Mouse (Mus musculus) common myeloid progenitor, adult 5-6 weeks (primary cell): ENCODE measurements at regions not wholly inside any gene's neighbourhood (a gene's known extent, or its start where the extent isn't known, plus 50 kb on each side); places are given as distances from the start of the nearest gene placed in this dataset.

Experiments used
- ATAC-seq: replicated peaks from 2 replicates; pipeline ENCODE4 v1.8.0; 2016; ENCODE audit warnings: low read depth, mild to moderate bottlenecking, moderate TSS enrichment, inconsistent platforms; ENCODE audit not compliant: poor library complexity, severe bottlenecking

DNA sequence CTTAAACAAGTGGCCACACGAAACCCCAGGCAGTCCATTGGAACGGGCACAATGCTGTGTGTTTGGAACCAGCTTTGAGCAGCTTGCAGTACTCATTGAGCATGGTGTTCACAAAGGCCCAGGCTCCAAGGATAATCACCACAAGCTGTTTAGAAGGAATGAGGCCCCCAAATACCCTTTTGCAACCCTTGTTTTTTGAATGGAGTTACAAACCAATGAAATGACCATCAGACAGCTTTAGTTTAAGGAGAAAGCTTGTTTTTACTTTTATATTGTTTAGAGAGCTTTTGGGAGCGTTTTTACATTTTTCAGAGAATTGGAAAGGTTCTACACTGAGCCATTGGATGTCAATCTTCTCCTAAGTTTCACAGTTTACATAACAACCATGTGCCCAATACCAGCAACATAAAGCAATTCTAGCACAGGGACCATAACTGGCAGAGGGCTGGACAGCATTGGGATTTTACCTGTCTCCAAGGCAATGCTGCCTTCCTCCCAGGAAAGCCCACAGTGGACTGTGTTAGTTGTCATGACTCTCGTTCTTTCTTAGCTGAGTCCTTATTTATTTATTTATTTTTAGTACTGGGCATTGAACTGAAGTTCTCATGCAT lies 745.1 kb upstream of the Lrrc6 start:
- no peak for ATAC-seq

DNA sequence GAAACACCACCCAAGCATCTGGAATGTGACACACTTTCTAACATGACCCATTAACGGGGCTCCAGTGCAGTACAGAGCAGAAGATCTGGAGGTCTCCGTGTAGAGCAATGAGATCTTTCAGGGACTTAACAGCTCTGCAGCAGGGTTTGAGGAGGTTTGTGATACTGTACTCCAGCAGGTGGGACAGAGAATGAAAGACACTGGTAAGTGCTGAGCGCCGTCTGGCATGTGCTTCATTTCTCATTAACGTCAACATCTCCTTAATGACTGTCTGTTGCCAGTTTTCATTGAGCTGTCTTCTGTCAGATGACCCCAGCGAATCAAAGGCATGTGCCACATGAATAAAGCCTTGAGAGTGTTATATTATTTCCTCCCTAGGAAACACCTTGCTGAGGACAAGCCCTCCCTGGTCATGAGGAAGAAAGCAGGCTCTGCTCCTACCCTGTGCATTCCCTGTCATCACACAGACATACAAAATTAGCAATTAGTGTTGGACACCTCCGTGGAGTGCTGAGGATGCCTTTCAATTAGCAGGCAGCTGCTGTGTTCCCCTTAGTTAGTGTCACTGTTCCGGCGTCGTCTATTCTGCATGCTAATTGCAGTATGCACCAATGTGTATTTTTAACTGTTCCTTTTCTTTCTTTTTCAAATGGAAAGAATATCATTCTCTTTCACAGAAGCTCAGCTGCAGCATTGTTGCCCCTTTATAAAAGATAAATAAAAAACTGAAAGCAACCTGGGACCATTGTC lies 744.4 kb upstream of the Lrrc6 start:
- ATAC-seq: no peak

GRCm38 (mm10) chr15:67235107-67235785 lies 734.5 kb upstream of the Lrrc6 start:
- peak; percentile 91 for ATAC-seq

DNA sequence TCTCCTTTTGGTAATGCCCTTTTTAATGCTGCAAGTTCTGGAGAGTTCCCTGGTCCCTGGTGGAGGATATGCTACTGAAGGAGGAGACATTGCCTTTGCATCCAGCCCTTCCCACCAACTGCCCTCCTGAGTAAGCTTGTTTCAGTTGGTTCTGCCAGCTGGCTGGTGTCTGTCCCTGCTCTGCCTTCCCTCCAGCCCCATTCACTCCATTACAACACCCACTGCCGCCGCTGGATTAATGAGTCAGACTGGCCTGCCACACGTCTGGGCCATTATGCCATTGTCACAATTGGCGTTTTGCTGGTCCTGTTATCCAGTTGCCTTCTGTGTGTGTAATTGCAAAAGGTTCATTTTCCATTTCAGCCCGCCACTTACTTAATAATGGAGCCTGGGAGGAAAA lies 728.6 kb upstream of the Lrrc6 start:
- ATAC-seq: no peak

GRCm38 (mm10) chr15:67228633-67229032 lies 727.9 kb upstream of the Lrrc6 start:
- ATAC-seq: no peak

DNA sequence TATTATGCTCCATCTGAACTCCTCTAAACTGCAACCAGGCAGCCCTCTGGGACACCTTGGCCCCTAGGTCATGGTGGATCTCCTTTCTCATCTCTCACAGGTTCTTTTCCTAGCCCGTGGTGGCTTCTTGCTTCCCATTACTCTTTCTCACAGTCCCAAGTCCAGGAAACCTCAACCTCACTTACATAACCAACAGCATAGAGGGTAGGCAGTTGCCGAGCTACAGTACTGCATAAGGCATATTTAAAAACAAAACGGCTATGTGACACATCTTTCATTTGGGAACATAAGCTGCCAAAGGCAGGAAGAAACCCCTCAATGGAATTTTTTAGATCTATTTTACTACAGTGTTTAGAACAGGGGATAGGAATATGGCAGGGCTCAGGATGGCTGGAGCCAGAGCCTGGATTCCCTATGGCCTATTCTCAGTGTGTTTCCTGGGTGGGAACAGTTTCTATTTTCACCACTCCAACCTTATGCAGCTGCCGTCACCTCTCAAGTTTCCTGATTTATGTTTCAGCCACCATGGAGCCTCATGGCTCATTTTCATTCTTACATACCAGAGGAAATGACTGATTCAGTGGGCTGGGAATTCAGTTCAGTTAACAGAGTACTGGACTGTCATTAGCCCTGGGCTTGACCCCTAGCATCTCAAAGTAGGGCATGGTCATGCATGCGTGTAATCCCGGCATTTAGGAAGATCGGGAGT lies 726.9 kb upstream of the Lrrc6 start:
- 0 out of 2 replicates have a peak, but pooled peaks have one; percentile 15 for ATAC-seq

DNA sequence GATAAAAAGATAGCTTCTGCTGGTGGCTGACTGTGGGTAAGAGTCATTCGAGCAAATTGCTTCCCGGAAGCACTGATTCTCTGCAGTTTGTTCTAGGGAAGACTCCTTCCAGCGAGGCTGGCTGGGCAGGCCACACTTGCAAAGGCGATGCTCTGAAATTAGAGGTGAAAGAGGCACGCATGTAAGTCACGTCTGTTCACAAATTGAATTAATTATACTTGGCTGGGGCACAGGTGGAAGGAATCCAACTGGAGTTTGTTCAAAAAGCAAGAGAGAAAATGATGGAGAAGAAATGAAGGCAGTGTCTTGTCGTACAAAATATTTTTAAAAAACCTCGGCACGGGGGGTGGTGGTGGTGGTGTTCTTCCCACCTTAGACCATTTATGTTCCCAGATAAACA lies 726.2 kb upstream of the Lrrc6 start:
- ATAC-seq: no peak
